Mouse (Mus musculus) hindbrain, postnatal 0 days (tissue): ENCODE results near the gene Ttc23l. TPM values are rescaled to one million over a fixed set of nuclear protein-coding genes. Genes with fewer than 3 reads are reported as not detected.

Source experiments
- ATAC-seq: fragments of 200-750 bp; cut with Nextera tagmentation; 2 replicates; pipeline ENCODE4 v1.8.0; 2017; ENCODE audit warnings: mild to moderate bottlenecking, moderate TSS enrichment, moderate library complexity
- DNase-seq: peaks from one replicate; pipeline ENCODE4 v3.0.0-alpha.2; 2015; ENCODE audit warnings: low spot score
- H3K27ac ChIP-seq: fragments of 300-500 bp; sonication (generic); 2 replicates; pipeline ENCODE4 v1.5.1; 2014; ENCODE audit warnings: mild to moderate bottlenecking
- H3K27me3 ChIP-seq: fragments of 300-500 bp; sonication (generic); 2 replicates; pipeline ENCODE4 v1.6.1; 2014; ENCODE audit warnings: low read length, mixed read lengths; ENCODE audit not compliant: insufficient read depth
- H3K36me3 ChIP-seq: fragments of 300-500 bp; sonication (generic); 2 replicates; pipeline ENCODE4 v1.6.1; 2014; ENCODE audit warnings: low read length, mixed read lengths; ENCODE audit not compliant: insufficient read depth
- H3K4me1 ChIP-seq: fragments of 300-500 bp; sonication (generic); 2 replicates; pipeline ENCODE4 v1.6.1; 2014; ENCODE audit warnings: antibody characterized with exemption, low read length, mixed read lengths; ENCODE audit not compliant: insufficient read depth
- H3K4me2 ChIP-seq: fragments of 300-500 bp; sonication (generic); 2 replicates; pipeline ENCODE4 v1.6.1; 2014; ENCODE audit warnings: low read depth, mild to moderate bottlenecking, low read length, moderate library complexity, mixed read lengths
- H3K4me3 ChIP-seq: fragments of 300-500 bp; sonication (generic); 2 replicates; pipeline ENCODE4 v1.5.1; 2014; ENCODE audit warnings: low read length
- H3K9ac ChIP-seq: fragments of 300-500 bp; sonication (generic); replicated peaks from 2 replicates; pipeline ENCODE4 v1.6.1; 2014; ENCODE audit warnings: mild to moderate bottlenecking, low read length, moderate library complexity, mixed read lengths
- H3K9me3 ChIP-seq: fragments of 300-500 bp; sonication (generic); 2 replicates; pipeline ENCODE4 v1.6.1; 2016; ENCODE audit warnings: low read length, mixed read lengths
- CTCF ChIP-seq: IDR thresholded peaks from 2 replicates; pipeline ENCODE4 v1.5.1; 2016; ENCODE audit warnings: antibody characterized with exemption, control low read depth, low read depth
- WGBS: fragments of 180-500 bp; shearing (Covaris S2); extraction: QIAGEN DNeasy Blood & Tissue Kit; methylation state at CpG from one replicate; pipeline ENCODE4 v1.1.7; 2014; 5-methylcytosine and 5-hydroxymethylcytosine counted together
- polyA plus RNA-seq: library from polyadenylated mRNA; unstranded; fragments of >200 nt; fragmentation: Nextera tagmentation; extraction: Ambion mirVana; gene quantifications from 2 replicates; pipeline ENCODE4 v1.2.1, GENCODE M21; 2015
- total RNA-seq: library from RNA; depleted of rRNA; stranded (reverse); fragments of >200 nt; gene quantifications from 2 replicates; pipeline ENCODE4 v1.2.3, GENCODE M21; 2014; rRNA removed

The Ttc23l gene
- not detected in 2 replicates for total RNA-seq
- not detected in 2 replicates for polyA plus RNA-seq

GRCm38 (mm10) chr15:10558465-10558864 is at the start of gene Ttc23l:
TSS of gene Ttc23l (minus strand) at chr15:10558668.
- Histone ChIP-seq H3K4me3 (no peak within 1 kb of the TSS), H3K4me2 (no peak within 1 kb of the TSS), H3K27ac (no peak within 1 kb of the TSS), H3K4me1 (no peaks in the 10 kb centered on the region), H3K9me3 (no peaks in the 10 kb centered on the region), H3K9ac (no peak within 1 kb of the TSS), H3K36me3 (no peaks in the 10 kb centered on the region), H3K27me3 (no peaks in the 10 kb centered on the region)
- DNase-seq (no peak), ATAC-seq (no peak)
- TF ChIP-seq CTCF = no peak
- WGBS = 81% methylated on average over 13 of the region's 13 CpGs

- 61% methylated on average over 7 of the region's 7 CpGs for WGBS
- no peak for ATAC-seq
- TF ChIP-seq CTCF = no peak
Observed at GRCm38 (mm10) chr15:10599413-10599812, 40.9 kb upstream of the Ttc23l start.

GRCm38 (mm10) chr15:10598259-10599225 is 40.1 kb upstream of the Ttc23l start:
- WGBS = 47% methylated on average over 16 of the region's 16 CpGs
- ATAC-seq = no peak

More at GRCm38 (mm10) chr15:10599413-10599812, 40.9 kb upstream of the Ttc23l start:
- Histone ChIP-seq H3K36me3 (no peaks in the 10 kb centered on the region), H3K4me2 (no peak overlapping the region), H3K9ac (no peak overlapping the region), H3K27me3 (no peaks in the 10 kb centered on the region), H3K9me3 (no peaks in the 10 kb centered on the region), H3K4me1 (no peaks in the 10 kb centered on the region), H3K4me3 (no peak overlapping the region), H3K27ac (no peak overlapping the region)
- DNase-seq = peak; percentile 23

GRCm38 (mm10) chr15:10596871-10597270 is 38.4 kb upstream of the Ttc23l start:
- Histone ChIP-seq H3K27ac (no peak overlapping the region), H3K4me1 (no peaks in the 10 kb centered on the region), H3K4me3 (no peak overlapping the region), H3K27me3 (no peaks in the 10 kb centered on the region), H3K9ac (no peak overlapping the region), H3K4me2 (no peak overlapping the region), H3K9me3 (no peaks in the 10 kb centered on the region), H3K36me3 (no peaks in the 10 kb centered on the region)
- DNase-seq (no peak), ATAC-seq (no peak)
- WGBS = 93% methylated on average over 9 of the region's 9 CpGs
- no peak for TF ChIP-seq CTCF

More at GRCm38 (mm10) chr15:10598259-10599225, 40.1 kb upstream of the Ttc23l start:
- Histone ChIP-seq H3K36me3 (no peaks in the 10 kb centered on the region), H3K4me2 (no peak overlapping the region), H3K4me1 (no peaks in the 10 kb centered on the region), H3K9me3 (no peaks in the 10 kb centered on the region), H3K27ac (0 out of 2 replicates have a peak overlapping the region, but pooled peaks have one; percentile 4), H3K9ac (no peak overlapping the region), H3K27me3 (no peaks in the 10 kb centered on the region), H3K4me3 (no peak overlapping the region)
- no peak for TF ChIP-seq CTCF
- no peak for DNase-seq

- no peak for TF ChIP-seq CTCF
- DNase-seq (no peak), ATAC-seq (no peak)
- Histone ChIP-seq H3K4me2 (no peak overlapping the region), H3K27ac (no peak overlapping the region), H3K9me3 (no peaks in the 10 kb centered on the region), H3K4me3 (no peak overlapping the region), H3K27me3 (no peaks in the 10 kb centered on the region), H3K9ac (no peak overlapping the region), H3K36me3 (no peaks in the 10 kb centered on the region), H3K4me1 (no peaks in the 10 kb centered on the region)
- WGBS = 71% methylated on average over 6 of the region's 6 CpGs
Observed at GRCm38 (mm10) chr15:10595408-10595807, 36.9 kb upstream of the Ttc23l start.

GRCm38 (mm10) chr15:10594910-10595309 is 36.4 kb upstream of the Ttc23l start:
- no peak for TF ChIP-seq CTCF
- H3K4me3 ChIP-seq = no peak overlapping the region
- no peak overlapping the region for H3K4me2 ChIP-seq
- no peaks in the 10 kb centered on the region for H3K27me3 ChIP-seq
- H3K36me3 ChIP-seq = no peaks in the 10 kb centered on the region
- WGBS = 87% methylated on average over 10 of the region's 10 CpGs
- no peak overlapping the region for H3K9ac ChIP-seq
- H3K4me1 ChIP-seq = no peaks in the 10 kb centered on the region
- no peak overlapping the region for H3K27ac ChIP-seq
- ATAC-seq = no peak
- no peaks in the 10 kb centered on the region for H3K9me3 ChIP-seq
- DNase-seq = no peak

GRCm38 (mm10) chr15:10593094-10593493 is 34.6 kb upstream of the Ttc23l start:
- no peaks in the 10 kb centered on the region for H3K9me3 ChIP-seq
- H3K27me3 ChIP-seq = no peaks in the 10 kb centered on the region
- no peak for DNase-seq
- no peak overlapping the region for H3K4me3 ChIP-seq
- H3K36me3 ChIP-seq = no peaks in the 10 kb centered on the region
- 94% methylated on average over 6 of the region's 6 CpGs for WGBS
- no peak for ATAC-seq
- H3K9ac ChIP-seq = no peak overlapping the region
- H3K4me2 ChIP-seq = no peak overlapping the region
- no peak overlapping the region for H3K27ac ChIP-seq
- H3K4me1 ChIP-seq = no peaks in the 10 kb centered on the region
- TF ChIP-seq CTCF = no peak
